Mouse (Mus musculus): Measurements from ENCODE around the gene R3hdml. TPM values are rescaled to one million over a fixed set of nuclear protein-coding genes. Genes with fewer than 3 reads are reported as not detected.

The R3hdml gene
- polyA plus RNA-seq, 1 experiment from 2014 or later, result 27.4 TPM

DNA sequence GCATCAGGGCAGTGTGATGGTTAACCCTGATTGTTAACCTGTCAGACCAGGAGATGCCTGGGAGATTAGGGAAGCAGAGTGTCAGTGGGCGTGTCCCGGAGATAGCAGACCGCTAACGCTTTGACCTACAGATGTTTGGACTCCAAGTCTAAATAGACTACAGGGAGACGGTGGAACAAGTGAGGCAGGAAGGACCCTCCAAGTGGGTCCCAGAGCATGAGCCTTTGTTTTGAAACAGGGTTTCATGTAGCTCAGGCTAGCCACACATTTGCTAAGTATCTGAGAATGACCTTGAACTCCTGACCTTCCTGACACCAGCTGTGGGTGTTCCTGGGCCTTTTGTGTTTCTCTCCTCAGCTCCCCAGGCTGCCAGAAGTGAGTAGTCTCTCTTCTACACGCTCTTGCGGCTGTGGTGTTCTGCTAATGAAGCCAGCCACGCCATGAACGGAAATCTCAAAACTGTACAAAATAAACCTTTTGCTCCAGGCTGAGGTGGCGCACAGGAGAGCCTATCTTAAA is 28.8 kb upstream of the R3hdml start:
- no peak for TF ChIP-seq CTCF (IDR thresholded peaks at IDR 0.05; ENCODE audit: low read depth)
- no peak for ATAC-seq (replicated peaks; ENCODE audit: low FRiP score, low read depth)
- WGBS, result 57% methylated on average over 10 of the region's 10 CpGs

DNA sequence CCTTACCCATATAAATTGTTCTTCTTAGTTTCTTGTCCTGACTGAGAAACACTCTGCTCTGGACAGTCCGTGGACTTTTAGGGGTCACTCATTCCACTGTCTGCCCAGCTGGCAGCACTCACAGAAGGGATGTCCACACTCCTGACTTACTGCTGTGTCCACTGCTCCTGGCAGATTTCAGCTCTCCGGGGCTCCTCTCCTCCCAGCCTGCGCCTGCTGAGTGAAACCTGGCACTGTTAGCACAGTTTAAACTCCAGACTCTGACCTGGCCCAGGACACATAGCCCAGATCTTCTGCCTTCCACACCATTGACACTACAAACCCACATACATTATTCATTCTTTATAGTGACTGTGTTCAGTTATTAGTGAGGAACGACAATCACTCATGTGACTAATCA is 28.1 kb upstream of the R3hdml start:
- no peak for TF ChIP-seq CTCF (IDR thresholded peaks at IDR 0.05; ENCODE audit: low read depth)
- no peak overlapping the region for H3K27ac ChIP-seq
- H3K27me3 ChIP-seq (ENCODE audit: insufficient read depth, low read length), result no peaks in the 10 kb centered on the region
- H3K4me1 ChIP-seq (replicated peaks; ENCODE audit: insufficient read depth, low read length), result no peaks in the 10 kb centered on the region
- no peak overlapping the region for H3K4me3 ChIP-seq (replicated peaks; ENCODE audit: low read depth, low read length)
- ATAC-seq (replicated peaks; ENCODE audit: low FRiP score, low read depth) (no peak), DNase-seq (ENCODE audit: low spot score) (no peak)
- no peaks in the 10 kb centered on the region for H3K9me3 ChIP-seq (replicated peaks; ENCODE audit: low read length)
- no peak overlapping the region for H3K9ac ChIP-seq (ENCODE audit: low read depth, low read length)
- peaks cover 6% of the 10 kb centered on the region; the same call in 1 of the 2 replicates for H3K36me3 ChIP-seq (ENCODE audit: insufficient read depth, low read length)
- H3K4me2 ChIP-seq (ENCODE audit: low read length), result no peak overlapping the region
- WGBS, result 63% methylated on average over 4 of the region's 4 CpGs

More for the DNA sequence above, 28.8 kb upstream of the R3hdml start:
- 0 out of 2 replicates have a peak, but pooled peaks cover 4% of the 10 kb centered on the region for H3K36me3 ChIP-seq (ENCODE audit: insufficient read depth, low read length)
- no peaks in the 10 kb centered on the region for H3K9me3 ChIP-seq (replicated peaks; ENCODE audit: low read length)
- no peaks in the 10 kb centered on the region for H3K4me1 ChIP-seq (replicated peaks; ENCODE audit: insufficient read depth, low read length)
- no peaks in the 10 kb centered on the region for H3K27me3 ChIP-seq (ENCODE audit: insufficient read depth, low read length)
- no peak overlapping the region for H3K27ac ChIP-seq
- no peak overlapping the region for H3K9ac ChIP-seq (ENCODE audit: low read depth, low read length)
- no peak overlapping the region for H3K4me3 ChIP-seq (replicated peaks; ENCODE audit: low read depth, low read length)
- no peak for DNase-seq (ENCODE audit: low spot score)
- no peak overlapping the region for H3K4me2 ChIP-seq (ENCODE audit: low read length)

DNA sequence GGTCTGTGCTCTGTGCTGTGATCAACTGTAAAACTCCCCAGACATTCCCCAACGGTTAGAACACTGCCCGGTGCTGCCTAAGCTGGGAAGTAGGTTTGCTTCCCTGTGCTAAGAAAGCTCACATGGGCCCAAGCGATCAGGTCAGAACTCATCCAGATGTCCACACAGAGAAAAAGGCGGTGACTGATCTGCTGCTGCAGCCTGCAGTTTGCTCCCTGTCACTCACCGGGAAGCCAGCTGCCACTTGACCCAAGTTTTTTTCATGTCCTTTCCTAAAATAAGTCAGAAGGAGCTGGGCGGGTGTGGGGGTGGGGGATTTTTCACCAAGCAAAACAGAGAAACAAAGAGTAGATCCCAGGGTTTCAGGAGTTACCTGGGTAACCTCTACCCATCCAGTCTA is 27.6 kb upstream of the R3hdml start:
- Histone ChIP-seq H3K27me3 (ENCODE audit: insufficient read depth, low read length) (no peaks in the 10 kb centered on the region), H3K27ac (no peak overlapping the region), H3K36me3 (ENCODE audit: insufficient read depth, low read length) (peaks cover 11% of the 10 kb centered on the region; the same call in 1 of the 2 replicates), H3K9me3 (replicated peaks; ENCODE audit: low read length) (no peaks in the 10 kb centered on the region), H3K9ac (ENCODE audit: low read depth, low read length) (no peak overlapping the region), H3K4me1 (replicated peaks; ENCODE audit: insufficient read depth, low read length) (no peaks in the 10 kb centered on the region), H3K4me3 (replicated peaks; ENCODE audit: low read depth, low read length) (no peak overlapping the region), H3K4me2 (ENCODE audit: low read length) (no peak overlapping the region)
- no peak for TF ChIP-seq CTCF (IDR thresholded peaks at IDR 0.05; ENCODE audit: low read depth)
- ATAC-seq (replicated peaks; ENCODE audit: low FRiP score, low read depth) (no peak), DNase-seq (ENCODE audit: low spot score) (no peak)
- WGBS, result 60% methylated on average over 6 of the region's 6 CpGs

DNA sequence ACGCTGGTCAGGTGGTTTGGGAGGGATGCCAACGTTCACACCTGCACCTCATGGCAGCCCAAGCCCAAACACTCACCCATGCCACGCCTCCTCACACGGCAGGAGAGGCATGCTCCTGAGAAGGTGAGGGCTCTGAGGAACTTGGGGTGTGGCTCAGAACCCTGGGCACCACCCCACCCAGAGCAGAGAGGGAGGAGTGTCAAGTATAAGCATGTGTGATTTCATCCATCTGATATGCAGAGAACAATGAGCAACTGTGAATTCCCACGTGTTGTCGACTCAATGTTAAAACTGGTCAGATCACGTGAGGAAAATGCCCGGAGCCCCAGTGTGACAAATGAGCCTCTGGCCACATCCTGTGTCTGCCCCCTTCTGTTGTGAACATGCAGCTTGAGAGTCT is 25.3 kb upstream of the R3hdml start:
- no peak overlapping the region for H3K9ac ChIP-seq (ENCODE audit: low read depth, low read length)
- peaks cover 8% of the 10 kb centered on the region; the same call in 1 of the 2 replicates for H3K4me1 ChIP-seq (replicated peaks; ENCODE audit: insufficient read depth, low read length)
- H3K4me3 ChIP-seq (replicated peaks; ENCODE audit: low read depth, low read length), result no peak overlapping the region
- H3K36me3 ChIP-seq (ENCODE audit: insufficient read depth, low read length), result peaks cover 11% of the 10 kb centered on the region; the same call in 1 of the 2 replicates
- no peaks in the 10 kb centered on the region for H3K9me3 ChIP-seq (replicated peaks; ENCODE audit: low read length)
- no peak overlapping the region for H3K4me2 ChIP-seq (ENCODE audit: low read length)
- no peak for TF ChIP-seq CTCF (IDR thresholded peaks at IDR 0.05; ENCODE audit: low read depth)
- H3K27me3 ChIP-seq (ENCODE audit: insufficient read depth, low read length), result no peaks in the 10 kb centered on the region
- no peak overlapping the region for H3K27ac ChIP-seq
- no peak for DNase-seq (ENCODE audit: low spot score)
- WGBS, result 76% methylated on average over 8 of the region's 8 CpGs
- no peak; the same call in 1 of the 2 replicates for ATAC-seq (replicated peaks; ENCODE audit: low FRiP score, low read depth)

DNA sequence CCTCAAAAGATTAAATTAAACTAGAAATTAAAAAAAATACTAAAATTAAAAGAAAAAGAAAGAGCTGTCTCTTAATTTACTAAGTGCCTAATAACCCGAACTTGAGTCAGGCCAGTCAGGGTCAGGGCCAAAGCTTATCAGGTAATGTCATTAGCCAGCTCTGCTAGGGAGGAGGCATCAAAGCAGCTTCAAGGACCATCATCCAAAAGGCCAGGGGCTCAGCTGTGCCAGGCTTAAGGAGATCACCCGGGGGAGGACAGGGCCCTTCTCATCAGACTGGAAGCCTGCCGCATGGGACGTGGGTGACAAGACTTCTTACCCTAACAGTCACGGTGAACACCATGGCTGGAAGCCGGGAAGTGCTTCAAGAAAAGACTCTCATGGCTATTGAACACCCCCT is 24.5 kb upstream of the R3hdml start:
- peaks cover 11% of the 10 kb centered on the region; the same call in 1 of the 2 replicates for H3K36me3 ChIP-seq (ENCODE audit: insufficient read depth, low read length)
- WGBS, result 90% methylated on average over 6 of the region's 6 CpGs
- H3K4me2 ChIP-seq (ENCODE audit: low read length), result no peak overlapping the region
- TF ChIP-seq CTCF (IDR thresholded peaks at IDR 0.05; ENCODE audit: low read depth), result no peak
- ATAC-seq (replicated peaks; ENCODE audit: low FRiP score, low read depth) (no peak), DNase-seq (ENCODE audit: low spot score) (no peak)
- no peak overlapping the region for H3K27ac ChIP-seq
- H3K9ac ChIP-seq (ENCODE audit: low read depth, low read length), result no peak overlapping the region
- H3K9me3 ChIP-seq (replicated peaks; ENCODE audit: low read length), result no peaks in the 10 kb centered on the region
- no peak overlapping the region for H3K4me3 ChIP-seq (replicated peaks; ENCODE audit: low read depth, low read length)
- no peaks in the 10 kb centered on the region for H3K27me3 ChIP-seq (ENCODE audit: insufficient read depth, low read length)
- peaks cover 8% of the 10 kb centered on the region; the same call in 1 of the 2 replicates for H3K4me1 ChIP-seq (replicated peaks; ENCODE audit: insufficient read depth, low read length)

DNA sequence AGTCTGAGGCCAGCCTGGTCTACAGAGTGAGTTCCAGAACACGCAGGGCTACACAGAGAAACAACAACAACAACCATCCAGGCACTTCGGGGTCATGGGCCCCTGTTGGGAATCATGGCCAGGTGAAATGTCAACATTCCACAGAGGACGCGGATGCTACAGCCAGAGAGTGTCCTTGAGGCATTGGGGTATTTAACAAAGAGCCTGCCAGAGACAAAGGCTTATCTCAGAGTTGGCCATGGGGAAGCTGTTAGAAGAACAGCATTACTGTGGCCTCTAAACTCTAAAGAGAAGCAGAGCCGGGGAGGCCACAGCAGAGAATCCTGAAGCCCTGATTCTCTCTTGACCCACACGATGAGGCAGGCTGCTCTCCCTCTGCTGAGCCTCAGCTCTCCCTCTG is 23.3 kb upstream of the R3hdml start:
- H3K4me3 ChIP-seq (replicated peaks; ENCODE audit: low read depth, low read length), result no peak overlapping the region
- no peaks in the 10 kb centered on the region for H3K9me3 ChIP-seq (replicated peaks; ENCODE audit: low read length)
- H3K9ac ChIP-seq (ENCODE audit: low read depth, low read length), result no peak overlapping the region
- DNase-seq (ENCODE audit: low spot score), result no peak
- H3K27ac ChIP-seq, result no peak overlapping the region
- TF ChIP-seq CTCF (IDR thresholded peaks at IDR 0.05; ENCODE audit: low read depth), result no peak
- ATAC-seq (replicated peaks; ENCODE audit: low FRiP score, low read depth), result no peak
- peaks cover 11% of the 10 kb centered on the region; the same call in 1 of the 2 replicates for H3K36me3 ChIP-seq (ENCODE audit: insufficient read depth, low read length)
- no peak overlapping the region for H3K4me2 ChIP-seq (ENCODE audit: low read length)
- H3K27me3 ChIP-seq (ENCODE audit: insufficient read depth, low read length), result no peaks in the 10 kb centered on the region
- peaks cover 8% of the 10 kb centered on the region; the same call in 1 of the 2 replicates for H3K4me1 ChIP-seq (replicated peaks; ENCODE audit: insufficient read depth, low read length)
- 92% methylated on average over 6 of the region's 6 CpGs for WGBS

DNA sequence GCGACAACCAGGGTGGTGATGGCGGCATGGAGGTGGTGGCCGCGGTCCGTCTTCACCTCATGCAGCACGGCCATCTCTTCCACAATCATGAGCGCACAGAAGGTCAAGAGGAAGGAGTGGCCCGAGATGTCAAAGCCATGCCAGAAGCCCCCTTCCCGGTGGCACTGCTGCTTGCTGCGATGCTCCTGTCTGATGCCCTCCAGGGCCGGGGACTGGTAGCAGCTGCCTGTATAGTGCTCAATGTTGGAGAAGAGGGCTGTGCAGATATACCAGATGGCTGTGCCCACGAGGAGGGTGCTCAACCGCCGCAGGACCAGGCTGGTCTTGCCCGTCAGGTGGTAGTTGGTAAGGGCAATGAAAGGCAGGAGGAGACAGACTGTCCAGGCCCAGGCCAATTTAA is 22.4 kb upstream of the R3hdml start:
- DNase-seq (ENCODE audit: low spot score), result no peak
- Histone ChIP-seq H3K4me1 (replicated peaks; ENCODE audit: insufficient read depth, low read length) (peaks cover 8% of the 10 kb centered on the region; the same call in 1 of the 2 replicates), H3K4me3 (replicated peaks; ENCODE audit: low read depth, low read length) (no peak overlapping the region), H3K9me3 (replicated peaks; ENCODE audit: low read length) (no peaks in the 10 kb centered on the region), H3K4me2 (ENCODE audit: low read length) (no peak overlapping the region), H3K36me3 (ENCODE audit: insufficient read depth, low read length) (peaks cover 11% of the 10 kb centered on the region; the same call in 1 of the 2 replicates), H3K9ac (ENCODE audit: low read depth, low read length) (no peak overlapping the region), H3K27ac (no peak overlapping the region), H3K27me3 (ENCODE audit: insufficient read depth, low read length) (no peaks in the 10 kb centered on the region)
- 97% methylated on average over 15 of the region's 15 CpGs for WGBS
- no peak for TF ChIP-seq CTCF (IDR thresholded peaks at IDR 0.05; ENCODE audit: low read depth)
- no peak for ATAC-seq (replicated peaks; ENCODE audit: low FRiP score, low read depth)

Data from kidney, postnatal 0 days (tissue).